Mouse (Mus musculus): ENCODE data around the gene Nmt1. TPM values are rescaled to one million over a fixed set of nuclear protein-coding genes. Genes with fewer than 3 reads are reported as not detected.

Nmt1 gene
- total and polyA plus RNA-seq, 2 experiments from 2014 or later = 39.8 to 71.5 TPM

DNA sequence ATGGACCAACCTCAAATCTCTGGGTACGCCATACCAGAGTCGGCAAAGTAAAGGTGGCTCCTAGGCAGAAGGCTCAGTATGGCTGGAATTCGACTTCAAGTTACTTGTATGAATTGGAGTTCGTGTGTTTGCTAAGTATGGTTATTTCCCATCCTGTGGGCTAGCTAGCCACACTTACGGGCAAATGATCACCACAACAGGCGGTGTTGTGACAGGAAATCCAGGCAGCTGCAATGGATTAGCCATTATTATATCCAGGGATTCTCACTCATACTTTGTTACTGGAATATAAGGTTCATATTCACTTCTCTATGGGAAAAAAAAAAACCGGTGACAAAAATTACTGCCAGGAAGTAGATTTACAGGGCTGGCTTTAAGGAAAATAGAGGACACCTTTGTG, 8.7 kb upstream of the Nmt1 start:
- TF ChIP-seq CTCF (IDR thresholded peaks at IDR 0.05; ENCODE audit: low read depth) = no peak
- WGBS = 93% methylated on average over 7 of the region's 7 CpGs
- no peak for ATAC-seq

GRCm38 (mm10) chr11:103020713-103021335, 7.2 kb upstream of the Nmt1 start:
- Histone ChIP-seq H3K4me2 (ENCODE audit: low read depth, low read length) (no peak overlapping the region), H3K36me3 (ENCODE audit: insufficient read depth, low read length) (no peaks in the 10 kb centered on the region), H3K9me3 (ENCODE audit: low read length) (no peaks in the 10 kb centered on the region), H3K4me1 (ENCODE audit: insufficient read depth, low read length) (peaks cover 5% of the 10 kb centered on the region; the same call in 1 of the 2 replicates), H3K9ac (replicated peaks; ENCODE audit: low read length) (no peak overlapping the region), H3K27ac (no peak overlapping the region), H3K27me3 (ENCODE audit: insufficient read depth, low read length) (no peaks in the 10 kb centered on the region), H3K4me3 (ENCODE audit: low read length) (no peak overlapping the region)
- ATAC-seq = no peak
- peak; percentile 20 for DNase-seq (ENCODE audit: low spot score)
- 63% methylated on average over 3 of the region's 3 CpGs for WGBS
- TF ChIP-seq CTCF (IDR thresholded peaks at IDR 0.05; ENCODE audit: low read depth) = no peak

More for the DNA sequence above, 8.7 kb upstream of the Nmt1 start:
- H3K9me3 ChIP-seq (ENCODE audit: low read length) = no peaks in the 10 kb centered on the region
- H3K36me3 ChIP-seq (ENCODE audit: insufficient read depth, low read length) = no peaks in the 10 kb centered on the region
- no peak overlapping the region for H3K4me3 ChIP-seq (ENCODE audit: low read length)
- no peaks in the 10 kb centered on the region for H3K27me3 ChIP-seq (ENCODE audit: insufficient read depth, low read length)
- peaks cover 7% of the 10 kb centered on the region for H3K4me1 ChIP-seq (ENCODE audit: insufficient read depth, low read length)
- no peak for DNase-seq (ENCODE audit: low spot score)
- no peak overlapping the region for H3K9ac ChIP-seq (replicated peaks; ENCODE audit: low read length)
- no peak overlapping the region for H3K4me2 ChIP-seq (ENCODE audit: low read depth, low read length)
- no peak overlapping the region for H3K27ac ChIP-seq

DNA sequence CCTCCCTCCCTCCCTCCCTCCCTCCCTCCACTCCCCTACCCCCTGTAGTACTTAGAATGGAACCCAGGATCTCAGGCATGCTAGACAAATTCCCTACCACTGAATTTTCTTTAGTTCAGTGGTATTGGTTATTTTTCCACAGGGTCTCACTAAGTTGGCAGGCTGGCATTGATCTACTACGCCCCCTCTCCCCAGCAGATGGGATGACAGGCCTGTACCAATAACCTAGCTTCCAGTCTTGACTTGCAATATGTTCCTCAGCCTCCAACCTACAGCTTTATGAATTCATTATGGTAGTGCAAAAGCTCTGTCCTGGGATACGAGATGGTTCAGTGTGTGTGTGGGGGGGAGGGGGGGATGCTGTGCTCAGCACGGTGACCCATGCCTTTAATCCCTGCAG, 4.0 kb upstream of the Nmt1 start:
- 85% methylated on average over 3 of the region's 3 CpGs for WGBS
- H3K9me3 ChIP-seq (ENCODE audit: low read length) = no peaks in the 10 kb centered on the region
- no peaks in the 10 kb centered on the region for H3K27me3 ChIP-seq (ENCODE audit: insufficient read depth, low read length)
- TF ChIP-seq CTCF (IDR thresholded peaks at IDR 0.05; ENCODE audit: low read depth) = 0 out of 2 replicates have a peak, but pooled peaks have one; percentile 13
- H3K4me1 ChIP-seq (ENCODE audit: insufficient read depth, low read length) = peaks cover 3% of the 10 kb centered on the region; the same call in 1 of the 2 replicates
- no peaks in the 10 kb centered on the region for H3K36me3 ChIP-seq (ENCODE audit: insufficient read depth, low read length)
- H3K4me3 ChIP-seq (ENCODE audit: low read length) = no peak overlapping the region
- DNase-seq (ENCODE audit: low spot score) (no peak), ATAC-seq (no peak)
- H3K4me2 ChIP-seq (ENCODE audit: low read depth, low read length) = no peak overlapping the region
- H3K27ac ChIP-seq = no peak overlapping the region
- no peak overlapping the region for H3K9ac ChIP-seq (replicated peaks; ENCODE audit: low read length)

- Histone ChIP-seq H3K36me3 (ENCODE audit: insufficient read depth, low read length) (no peaks in the 10 kb centered on the region), H3K9me3 (ENCODE audit: low read length) (no peaks in the 10 kb centered on the region), H3K4me2 (ENCODE audit: low read depth, low read length) (no peak overlapping the region), H3K4me3 (ENCODE audit: low read length) (no peak overlapping the region), H3K27ac (no peak overlapping the region), H3K4me1 (ENCODE audit: insufficient read depth, low read length) (peaks cover 9% of the 10 kb centered on the region), H3K9ac (replicated peaks; ENCODE audit: low read length) (no peak overlapping the region), H3K27me3 (ENCODE audit: insufficient read depth, low read length) (no peaks in the 10 kb centered on the region)
- TF ChIP-seq CTCF (IDR thresholded peaks at IDR 0.05; ENCODE audit: low read depth) = no peak
- WGBS = 88% methylated on average over 3 of the region's 3 CpGs
- DNase-seq (ENCODE audit: low spot score) = no peak
- no peak for ATAC-seq
These were observed 1.1 kb upstream of the Nmt1 start for GRCm38 (mm10) chr11:103026901-103027300.

DNA sequence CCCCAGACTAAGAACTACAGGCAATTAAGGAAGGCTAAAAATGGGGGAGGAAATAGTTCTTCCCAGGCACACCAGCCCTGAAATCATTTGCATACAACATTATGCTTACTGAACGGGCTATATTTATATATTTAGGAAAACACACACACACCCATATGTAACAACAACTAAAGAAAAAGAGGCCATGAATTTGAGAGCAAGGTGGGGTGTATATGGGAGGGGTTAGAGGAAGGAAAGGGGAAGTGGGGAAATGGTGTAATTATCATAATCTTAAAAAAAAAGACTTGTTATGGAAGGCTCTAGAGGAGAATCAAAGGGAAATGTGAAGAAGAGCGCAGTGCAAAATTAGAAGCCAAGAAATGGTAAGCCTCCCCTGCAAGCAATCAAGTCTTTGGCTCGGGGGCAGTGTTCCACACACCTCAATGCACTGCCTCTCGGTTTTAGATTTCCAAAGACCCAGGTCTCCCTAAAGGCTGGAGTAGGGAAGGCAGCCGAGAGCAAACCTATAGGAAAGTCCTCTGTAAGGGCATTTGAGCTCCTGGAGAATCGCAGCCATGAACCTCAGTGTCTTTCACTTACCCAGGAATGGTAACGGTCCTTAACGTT, 317 bp upstream of the Nmt1 start:
- Histone ChIP-seq H3K4me1 (ENCODE audit: insufficient read depth, low read length) (peaks cover 9% of the 10 kb centered on the region), H3K27ac (peak overlapping the region; percentile 81), H3K9ac (replicated peaks; ENCODE audit: low read length) (peak overlapping the region; percentile 63), H3K27me3 (ENCODE audit: insufficient read depth, low read length) (no peaks in the 10 kb centered on the region), H3K4me2 (ENCODE audit: low read depth, low read length) (peak overlapping the region; percentile 88), H3K36me3 (ENCODE audit: insufficient read depth, low read length) (no peaks in the 10 kb centered on the region), H3K4me3 (ENCODE audit: low read length) (peak overlapping the region; percentile 78), H3K9me3 (ENCODE audit: low read length) (no peaks in the 10 kb centered on the region)
- TF ChIP-seq CTCF (IDR thresholded peaks at IDR 0.05; ENCODE audit: low read depth) = no peak; the same call in 1 of the 2 replicates
- 15% methylated on average over 8 of the region's 8 CpGs for WGBS
- ATAC-seq = peak; percentile 16; the same call in 1 of the 2 replicates
- DNase-seq (ENCODE audit: low spot score) = no peak

DNA sequence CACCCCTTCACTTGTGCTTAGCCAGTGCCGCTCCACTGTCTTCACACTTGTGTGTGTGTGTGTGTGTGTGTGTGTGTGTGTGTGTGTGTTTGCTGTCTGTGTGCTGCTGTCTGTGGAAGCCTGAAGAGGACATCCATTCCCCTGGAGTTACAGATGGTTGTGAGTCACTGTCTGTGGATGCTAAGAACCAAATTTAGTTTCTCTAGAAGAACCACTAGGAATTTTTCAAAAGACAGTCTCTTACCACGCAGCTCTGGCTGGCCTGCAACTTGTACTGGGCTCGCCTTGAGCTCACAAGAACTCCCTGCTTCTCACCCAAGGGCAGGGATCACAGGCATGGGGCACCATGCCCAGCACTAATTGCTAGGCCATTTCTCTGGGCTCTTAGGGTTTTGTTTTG, 5.0 kb downstream of the Nmt1 start:
- H3K9ac ChIP-seq (replicated peaks; ENCODE audit: low read length) = no peak overlapping the region
- 85% methylated on average over 3 of the region's 3 CpGs for WGBS
- peaks cover 5% of the 10 kb centered on the region for H3K4me1 ChIP-seq (ENCODE audit: insufficient read depth, low read length)
- no peak overlapping the region for H3K4me2 ChIP-seq (ENCODE audit: low read depth, low read length)
- TF ChIP-seq CTCF (IDR thresholded peaks at IDR 0.05; ENCODE audit: low read depth) = no peak
- H3K27ac ChIP-seq = no peak overlapping the region
- no peaks in the 10 kb centered on the region for H3K27me3 ChIP-seq (ENCODE audit: insufficient read depth, low read length)
- ATAC-seq = no peak
- no peaks in the 10 kb centered on the region for H3K36me3 ChIP-seq (ENCODE audit: insufficient read depth, low read length)
- DNase-seq (ENCODE audit: low spot score) = no peak
- H3K4me3 ChIP-seq (ENCODE audit: low read length) = no peak overlapping the region
- H3K9me3 ChIP-seq (ENCODE audit: low read length) = no peaks in the 10 kb centered on the region

DNA sequence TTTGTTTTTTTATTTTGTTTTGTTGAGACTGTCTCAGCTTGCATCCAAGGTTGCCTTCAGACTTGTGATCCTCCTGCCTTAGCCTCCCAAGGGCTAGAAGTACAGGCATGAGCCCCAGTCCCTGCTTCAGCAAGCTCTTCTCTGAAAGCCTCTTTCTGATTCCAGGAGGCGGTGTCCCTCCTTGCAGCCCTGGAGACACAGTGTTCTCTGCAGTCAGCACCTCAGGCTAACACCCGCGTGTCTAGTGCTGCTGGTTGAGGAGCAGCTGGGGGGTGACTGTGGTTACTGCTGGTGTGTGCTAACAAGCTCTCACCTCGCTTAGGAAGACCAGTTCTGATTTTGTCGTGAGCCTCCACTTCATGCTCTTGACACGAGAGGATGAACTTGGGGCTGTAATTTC, 7.0 kb downstream of the Nmt1 start:
- H3K27ac ChIP-seq = no peak overlapping the region
- H3K36me3 ChIP-seq (ENCODE audit: insufficient read depth, low read length) = 0 out of 2 replicates have a peak, but pooled peaks cover 3% of the 10 kb centered on the region
- no peak for TF ChIP-seq CTCF (IDR thresholded peaks at IDR 0.05; ENCODE audit: low read depth)

More for the DNA sequence above, 7.0 kb downstream of the Nmt1 start:
- Histone ChIP-seq H3K4me2 (ENCODE audit: low read depth, low read length) (no peak overlapping the region), H3K4me1 (ENCODE audit: insufficient read depth, low read length) (no peaks in the 10 kb centered on the region), H3K9me3 (ENCODE audit: low read length) (no peaks in the 10 kb centered on the region), H3K9ac (replicated peaks; ENCODE audit: low read length) (no peak overlapping the region; the same call in 1 of the 2 replicates), H3K27me3 (ENCODE audit: insufficient read depth, low read length) (no peaks in the 10 kb centered on the region), H3K4me3 (ENCODE audit: low read length) (no peak overlapping the region)
- ATAC-seq (no peak), DNase-seq (ENCODE audit: low spot score) (no peak)
- WGBS = 89% methylated on average over 6 of the region's 6 CpGs
